Mouse (Mus musculus) left cerebral cortex, postnatal 14 days (tissue): Measurements from ENCODE around the gene Tnk1. TPM values are rescaled to one million over a fixed set of nuclear protein-coding genes. Genes with fewer than 3 reads are reported as not detected.
A peak's percentile ranks its signal among the peaks of the same experiment; 100 is the strongest.
"Not testable (repeated sequence)": the region's sequence is repeated elsewhere in the genome, so short reads cannot be mapped to it uniquely, and the experiment has no call there.

Source experiments
- DNase-seq, 2 experiments: peaks; one replicate each; pipeline ENCODE4 v3.0.0; 2021 to 2022; ENCODE audit warnings: low spot score in 2 of 2, mixed read lengths in 1 of 2
- intact Hi-C: fragments of 180-260 bp; cut with DNase I; formaldehyde crosslinking; loops from one replicate; pipeline ENCODE4 v1.15.1; 2025
- total RNA-seq, 2 experiments: library from RNA; stranded (reverse); gene quantifications; 2 replicates each; pipeline ENCODE4 v1.2.3; 2021

The Tnk1 gene
- total RNA-seq, 2 experiments from 2014 or later = not detected

DNA sequence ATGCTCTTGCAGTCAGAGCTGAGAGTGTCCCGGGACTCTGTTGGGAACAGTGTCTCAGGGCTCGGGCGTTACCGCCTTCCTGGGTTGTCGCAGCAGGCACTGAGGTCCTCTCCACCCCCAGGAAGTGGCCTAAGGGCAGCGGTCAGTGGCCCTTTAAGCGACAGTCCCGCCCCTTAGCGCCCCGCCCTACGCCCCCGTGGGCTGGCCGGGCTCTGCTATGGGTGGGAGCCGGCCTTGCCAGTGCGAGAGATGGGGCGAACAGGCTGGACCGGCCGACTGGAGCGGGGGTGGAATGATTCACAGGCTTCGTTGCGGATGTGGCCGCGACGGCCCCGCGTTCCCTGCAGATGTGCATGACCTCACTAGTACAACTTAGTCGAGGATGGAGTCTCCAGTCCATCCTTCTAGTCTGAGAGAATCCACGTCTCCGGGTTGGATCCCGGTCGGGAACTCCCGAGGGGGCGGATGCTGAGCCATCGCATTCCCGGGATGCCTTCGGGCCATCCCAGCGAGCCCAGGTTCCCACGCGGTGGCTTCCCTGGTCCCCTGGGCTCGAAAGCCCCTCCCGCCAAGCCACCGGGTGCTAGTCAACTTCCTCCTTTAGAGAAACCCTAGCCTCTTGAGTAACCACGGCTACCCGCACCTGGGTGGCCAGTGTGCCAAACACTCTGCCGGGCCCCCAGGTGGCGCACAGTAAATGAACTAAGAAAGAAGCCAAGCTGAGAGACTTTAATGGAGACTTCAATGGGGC, 22.5 kb upstream of the Tnk1 start, which contains the start of gene Kctd11:
Kctd11 (minus strand) TSS at position 554 of the 751 bp plus-strand sequence.
- intact Hi-C loops = no loop called here
- peak in 1 of 2 experiments; percentile 62 for DNase-seq

DNA sequence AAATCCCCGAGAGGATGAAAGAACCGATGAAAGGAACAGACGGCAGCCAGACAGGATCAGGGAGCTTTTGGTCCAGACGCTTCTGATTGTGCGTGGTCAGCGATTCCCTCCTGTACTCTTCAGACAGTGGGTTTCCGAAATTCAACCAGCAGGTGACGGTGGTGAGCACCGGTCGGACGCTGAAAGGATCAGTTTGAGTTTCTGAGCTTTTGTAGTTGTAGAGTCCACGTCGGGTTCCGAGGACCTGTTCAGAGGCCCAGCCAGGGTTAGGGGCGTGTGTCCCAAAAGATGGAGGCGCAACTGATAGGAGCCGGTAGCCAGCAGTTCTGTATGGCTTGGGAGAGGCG, 21.9 kb upstream of the Tnk1 start:
- peak; percentile 48 to 55 for DNase-seq

DNA sequence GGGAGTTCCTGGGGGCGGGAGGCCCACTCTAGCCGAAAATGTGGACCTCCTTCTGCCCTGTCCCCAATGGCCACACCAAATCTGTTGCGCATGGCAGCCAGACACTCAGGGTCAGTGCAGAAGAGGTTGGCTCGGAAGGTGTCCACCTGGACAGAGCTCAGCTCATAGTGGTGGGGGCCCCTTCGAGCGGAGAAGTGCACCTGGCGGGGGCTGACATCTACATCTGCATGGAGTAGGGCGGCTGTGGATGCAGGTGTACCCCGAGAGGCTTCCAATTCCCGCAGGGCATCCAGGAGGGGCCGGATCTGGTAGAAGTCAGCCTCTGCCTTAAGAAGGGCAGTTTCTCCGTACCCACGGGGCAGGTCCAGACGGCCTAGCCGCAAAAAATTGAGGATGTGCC, 21.2 kb upstream of the Tnk1 start:
- intact Hi-C loops = loop anchor here (5.0 to 10.0 kb wide), 2 partner anchors 77 to 195 kb away; partner anchors contain the start of genes Fgf11, Senp3 and Tnfsf13
- no peak for DNase-seq

More for the DNA sequence above, 21.9 kb upstream of the Tnk1 start:
- intact Hi-C loops = no loop called here

DNA sequence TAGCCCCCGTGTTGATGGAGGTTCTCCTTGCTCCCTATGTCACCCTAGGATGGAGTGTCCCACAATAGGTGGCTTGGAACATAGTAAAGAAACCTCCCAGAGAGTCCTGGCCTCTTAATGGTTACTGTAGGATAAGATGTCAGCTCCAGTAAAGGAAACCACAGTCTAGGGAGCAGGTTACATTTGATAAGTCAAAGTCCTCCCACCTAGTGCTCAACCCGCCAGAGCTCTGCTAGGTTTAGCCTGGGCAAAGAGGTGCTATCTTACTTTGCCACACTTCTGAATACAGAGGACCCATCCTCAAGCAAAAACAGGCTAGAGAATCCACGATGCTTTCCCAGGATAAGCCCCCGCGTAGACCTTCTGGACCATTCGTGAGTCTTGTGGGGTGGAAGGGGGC, 20.4 kb upstream of the Tnk1 start:
- intact Hi-C loops = loop anchor here (5.0 to 10.0 kb wide), 2 partner anchors 77 to 194 kb away; partner anchors contain the start of genes Fgf11, Senp3 and Tnfsf13
- DNase-seq = no peak

GRCm38 (mm10) chr11:69878399-69878798, 19.9 kb upstream of the Tnk1 start:
- DNase-seq = no peak
- intact Hi-C loops = loop anchor here (5.0 to 10.0 kb wide), 2 partner anchors 76 to 194 kb away; partner anchors contain the start of genes Fgf11, Senp3 and Tnfsf13

- no peak for DNase-seq
- intact Hi-C loops = loop anchor here (5.0 to 10.0 kb wide), 2 partner anchors 76 to 193 kb away; partner anchors contain the start of genes Fgf11, Senp3 and Tnfsf13
Observed at GRCm38 (mm10) chr11:69877878-69878277, 19.3 kb upstream of the Tnk1 start, which contains the start of gene Tmem95. Tmem95 (minus strand) TSS chr11:69878018.

- intact Hi-C loops = loop anchor here (5.0 to 10.0 kb wide), 2 partner anchors 75 to 192 kb away; partner anchors contain the start of genes Fgf11, Senp3 and Tnfsf13
- peak; percentile 75 to 84 for DNase-seq
Observed at GRCm38 (mm10) chr11:69876867-69877266, 18.3 kb upstream of the Tnk1 start.

DNA sequence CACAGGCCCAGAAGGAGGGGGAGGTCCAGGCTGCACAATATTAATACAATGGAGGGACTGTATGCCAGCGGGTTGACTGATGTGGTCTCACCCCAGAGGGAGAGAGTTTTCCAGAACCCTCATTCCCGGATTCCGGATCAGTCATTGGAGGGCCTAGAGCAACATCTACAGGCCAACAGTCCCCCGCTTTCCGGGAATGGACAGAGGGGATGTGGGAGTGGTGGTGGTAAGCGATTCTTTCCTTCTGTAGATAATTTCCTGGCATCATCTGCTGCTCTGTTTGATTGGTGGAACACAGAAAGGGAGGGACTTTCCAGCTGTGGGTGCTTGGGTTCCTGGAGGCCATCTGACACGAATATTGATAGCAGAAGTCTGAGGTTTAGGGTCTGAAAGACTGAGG, 17.7 kb upstream of the Tnk1 start:
- intact Hi-C loops = loop anchor here (5.0 to 10.0 kb wide), 2 partner anchors 74 to 191 kb away; partner anchors contain the start of genes Fgf11, Senp3 and Tnfsf13
- peak in 1 of 2 experiments; percentile 32 for DNase-seq

- no peak for DNase-seq
- intact Hi-C loops = loop anchor here (10.0 kb wide), 1 partner anchor 188 kb away; the partner anchor contains the start of genes Senp3 and Tnfsf13
Observed at GRCm38 (mm10) chr11:69872451-69872850, 13.9 kb upstream of the Tnk1 start.

DNA sequence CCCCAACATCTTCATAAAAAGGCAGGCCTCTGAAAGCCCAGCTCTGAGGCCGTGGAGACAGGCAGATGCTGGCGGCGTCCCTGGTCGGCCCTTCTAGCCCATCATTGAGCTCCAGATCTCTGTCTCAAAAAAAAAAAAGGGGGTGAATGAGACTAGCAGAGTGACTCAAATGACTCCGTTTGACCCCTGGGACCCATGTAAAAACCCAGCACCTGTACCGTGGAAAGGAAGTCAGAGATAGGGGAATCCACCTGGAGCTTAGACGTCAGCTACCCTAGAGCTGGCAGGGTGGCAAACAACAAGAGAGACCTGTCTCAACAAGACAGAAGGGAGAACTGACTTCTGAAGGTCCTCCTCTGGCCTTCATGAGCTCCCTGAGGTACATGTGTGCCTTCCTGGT, 13.3 kb upstream of the Tnk1 start:
- DNase-seq = no peak
- intact Hi-C loops = loop anchor here (10.0 kb wide), 1 partner anchor 187 kb away; the partner anchor contains the start of genes Senp3 and Tnfsf13

GRCm38 (mm10) chr11:69870289-69871069, 11.9 kb upstream of the Tnk1 start:
- DNase-seq = no peak
- intact Hi-C loops = loop anchor here (10.0 kb wide), 1 partner anchor 186 kb away; the partner anchor contains the start of genes Senp3 and Tnfsf13

GRCm38 (mm10) chr11:69867335-69867734, 8.8 kb upstream of the Tnk1 start:
- DNase-seq = no peak
- intact Hi-C loops = no loop called here

DNA sequence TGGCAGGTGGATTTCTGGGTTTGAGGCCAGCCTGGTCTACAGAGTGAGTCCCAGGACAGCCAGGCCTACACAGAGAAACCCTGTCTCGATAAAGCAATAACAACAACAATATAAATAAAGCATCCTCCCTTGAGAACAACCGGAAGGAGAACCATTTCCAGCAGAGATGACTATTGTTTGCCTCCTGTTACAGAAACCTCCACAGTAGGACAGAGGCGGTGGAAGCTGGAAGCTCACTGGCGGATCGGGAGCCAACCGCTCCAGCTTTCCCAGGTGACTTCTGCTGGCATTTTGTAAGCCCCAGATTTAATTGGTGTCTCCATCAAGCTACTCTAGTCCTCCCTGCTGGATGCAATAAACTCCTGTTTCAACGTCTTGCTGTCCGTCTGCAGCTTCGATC, 7.0 kb upstream of the Tnk1 start:
- DNase-seq = no peak
- intact Hi-C loops = no loop called here

GRCm38 (mm10) chr11:69864138-69864860, 5.8 kb upstream of the Tnk1 start:
- intact Hi-C loops = no loop called here

DNA sequence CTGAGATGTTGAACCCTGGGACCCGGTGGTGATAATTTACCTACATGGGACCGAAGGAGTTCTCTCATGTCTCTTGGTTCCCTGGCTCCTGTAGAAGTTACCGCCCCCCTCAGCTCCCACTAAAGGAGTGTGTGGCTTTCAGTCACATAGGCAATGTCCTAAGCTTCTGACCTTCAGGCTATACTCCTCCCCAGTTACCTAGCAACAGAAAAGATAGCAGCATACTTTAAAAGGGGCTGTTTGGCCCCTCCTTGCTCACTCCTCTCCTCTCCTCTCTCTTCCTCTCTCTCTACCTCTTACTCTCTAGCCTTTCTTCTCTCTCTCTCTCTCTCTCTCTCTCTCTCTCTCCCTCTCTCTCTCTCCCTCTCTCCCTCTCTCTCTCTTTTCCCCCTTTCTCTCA, 5.2 kb upstream of the Tnk1 start:
- DNase-seq, intact Hi-C loops: not testable (repeated sequence)

More at GRCm38 (mm10) chr11:69864138-69864860, 5.8 kb upstream of the Tnk1 start:
- no peak for DNase-seq

- no peak for DNase-seq
- intact Hi-C loops = no loop called here
Observed at GRCm38 (mm10) chr11:69855347-69855746, 3.2 kb downstream of the Tnk1 start.

- no peak for DNase-seq
- intact Hi-C loops = no loop called here
Observed at GRCm38 (mm10) chr11:69854680-69855079, 3.9 kb downstream of the Tnk1 start.

DNA sequence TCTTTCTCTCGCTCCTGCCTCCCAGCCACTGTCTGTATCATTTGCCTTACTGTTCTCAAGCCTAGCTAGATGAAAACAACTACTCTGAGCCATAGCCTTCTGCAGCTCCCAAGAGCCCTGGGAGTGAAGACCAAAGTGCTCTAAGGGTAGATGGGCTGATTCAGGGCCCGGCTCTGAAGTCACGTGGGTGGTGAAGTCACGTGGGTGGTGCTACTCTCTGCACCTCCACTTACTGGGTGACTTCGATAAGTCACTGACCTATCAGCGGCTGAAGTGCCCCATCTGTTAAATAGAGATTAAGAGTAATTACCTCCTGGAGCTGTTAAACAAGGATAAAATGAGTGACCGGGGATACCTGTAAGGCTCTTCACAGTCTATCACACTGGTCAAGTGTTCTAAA, 4.5 kb downstream of the Tnk1 start:
- intact Hi-C loops = no loop called here
- DNase-seq = no peak

DNA sequence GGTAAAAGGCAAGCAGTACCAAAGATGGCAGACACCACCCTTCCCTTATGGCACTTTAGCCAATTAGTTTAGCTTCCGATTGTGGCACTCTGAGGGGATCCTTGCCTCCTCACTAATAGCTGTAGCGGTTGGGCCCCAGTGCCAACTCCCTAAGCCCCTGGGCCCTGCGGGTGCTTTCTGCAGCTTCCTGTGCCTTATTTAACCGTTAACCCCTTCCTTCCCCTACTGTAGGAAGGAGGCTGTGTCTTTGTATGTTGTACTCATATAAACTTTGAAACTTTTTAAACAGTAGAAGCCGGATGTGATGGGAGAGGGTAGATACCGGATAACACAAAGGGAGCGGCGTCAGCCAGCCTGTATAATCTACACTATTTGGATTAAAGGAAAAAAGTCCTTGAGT, 7.8 kb downstream of the Tnk1 start:
- no peak for DNase-seq
- intact Hi-C loops = no loop called here
